Mouse (Mus musculus) frontal cortex, postnatal 10 days (tissue): Measurements from ENCODE around the gene Sult2b1.

Source experiments
- DNase-seq, 2 experiments: peaks; one replicate each; pipeline ENCODE4 v3.0.0; 2022; ENCODE audit warnings: low spot score in 2 of 2, mixed read lengths in 1 of 2

Gene Sult2b1

DNA sequence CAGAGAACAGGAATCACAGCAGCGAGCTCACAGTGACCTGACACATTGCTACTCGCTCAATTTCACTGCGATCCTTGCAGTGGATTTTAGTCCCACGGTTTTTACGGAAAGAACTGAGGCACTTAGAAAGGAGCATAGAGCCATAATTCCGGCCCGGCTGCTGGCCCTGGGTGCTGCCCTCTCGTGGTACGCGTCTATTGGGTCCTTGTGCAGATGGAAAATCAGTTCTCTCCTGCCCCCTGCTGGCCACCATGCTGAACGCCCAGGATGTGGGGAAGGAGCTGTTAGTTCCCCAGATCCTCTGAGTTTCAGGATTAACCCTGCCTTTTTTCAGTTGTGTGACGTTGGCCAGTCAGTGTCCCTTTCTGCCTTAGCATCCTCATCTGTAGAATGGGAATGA, 16.9 kb upstream of the Sult2b1 start:
- peak; percentile 77 to 91 for DNase-seq

DNA sequence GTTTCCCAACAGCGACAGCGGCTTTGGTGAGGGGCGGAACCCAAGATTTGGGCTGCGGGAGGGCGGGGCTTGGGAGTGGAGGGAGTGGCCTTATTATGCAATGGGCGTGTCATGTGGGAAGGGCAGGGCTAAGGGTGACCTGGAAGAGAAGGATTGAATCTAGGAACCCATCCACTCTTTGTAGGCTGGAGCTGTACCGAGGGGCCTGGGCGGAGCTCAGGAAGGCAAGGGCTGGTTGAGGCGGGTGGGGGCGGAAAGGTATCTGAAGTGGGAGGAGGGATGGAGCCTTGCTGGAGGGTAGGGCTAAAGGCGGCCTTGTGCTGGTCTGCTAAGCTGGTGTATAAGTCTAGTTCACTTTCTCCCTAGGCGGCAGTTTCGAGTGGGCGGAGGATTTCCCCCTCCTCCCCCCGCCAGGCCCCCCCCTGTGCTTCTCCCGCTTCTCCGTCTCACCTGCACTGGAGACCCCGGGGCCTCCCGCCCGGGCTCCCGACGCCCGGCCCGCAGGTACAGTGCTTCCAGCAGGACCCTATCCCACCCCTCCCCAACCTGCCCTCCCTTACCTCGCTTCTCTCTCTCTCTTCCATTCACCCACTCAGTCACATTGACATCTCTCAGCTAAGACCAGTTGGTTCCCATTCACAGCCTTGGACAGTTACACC, 16.2 kb upstream of the Sult2b1 start:
- DNase-seq, result peak in 1 of 2 experiments; percentile 22

- DNase-seq, result no peak
Measured at GRCm38 (mm10) chr7:45800001-45800400, 15.5 kb upstream of the Sult2b1 start.

DNA sequence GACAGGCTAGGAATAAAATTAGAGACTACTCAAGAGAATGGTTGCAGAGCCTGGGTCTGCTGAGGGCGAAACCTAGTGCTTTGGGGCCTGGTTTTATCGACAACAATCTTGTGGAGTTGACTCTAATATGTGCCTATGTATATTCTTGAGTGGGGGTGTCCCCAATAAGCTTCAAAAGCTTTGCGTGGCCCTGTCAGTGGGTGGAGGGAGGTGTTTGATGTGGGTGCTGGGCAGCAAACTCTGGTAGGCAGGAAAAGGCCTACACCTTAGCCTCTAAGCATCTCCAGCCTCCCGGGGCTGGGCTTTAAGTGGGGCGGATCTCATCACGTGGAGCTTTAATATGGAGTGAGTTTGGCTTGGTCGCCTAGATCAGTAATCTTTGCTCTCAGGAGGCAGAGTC, 14.5 kb upstream of the Sult2b1 start:
- DNase-seq, result no peak

- no peak for DNase-seq
Measured at GRCm38 (mm10) chr7:45798511-45798836, 14.0 kb upstream of the Sult2b1 start.

DNA sequence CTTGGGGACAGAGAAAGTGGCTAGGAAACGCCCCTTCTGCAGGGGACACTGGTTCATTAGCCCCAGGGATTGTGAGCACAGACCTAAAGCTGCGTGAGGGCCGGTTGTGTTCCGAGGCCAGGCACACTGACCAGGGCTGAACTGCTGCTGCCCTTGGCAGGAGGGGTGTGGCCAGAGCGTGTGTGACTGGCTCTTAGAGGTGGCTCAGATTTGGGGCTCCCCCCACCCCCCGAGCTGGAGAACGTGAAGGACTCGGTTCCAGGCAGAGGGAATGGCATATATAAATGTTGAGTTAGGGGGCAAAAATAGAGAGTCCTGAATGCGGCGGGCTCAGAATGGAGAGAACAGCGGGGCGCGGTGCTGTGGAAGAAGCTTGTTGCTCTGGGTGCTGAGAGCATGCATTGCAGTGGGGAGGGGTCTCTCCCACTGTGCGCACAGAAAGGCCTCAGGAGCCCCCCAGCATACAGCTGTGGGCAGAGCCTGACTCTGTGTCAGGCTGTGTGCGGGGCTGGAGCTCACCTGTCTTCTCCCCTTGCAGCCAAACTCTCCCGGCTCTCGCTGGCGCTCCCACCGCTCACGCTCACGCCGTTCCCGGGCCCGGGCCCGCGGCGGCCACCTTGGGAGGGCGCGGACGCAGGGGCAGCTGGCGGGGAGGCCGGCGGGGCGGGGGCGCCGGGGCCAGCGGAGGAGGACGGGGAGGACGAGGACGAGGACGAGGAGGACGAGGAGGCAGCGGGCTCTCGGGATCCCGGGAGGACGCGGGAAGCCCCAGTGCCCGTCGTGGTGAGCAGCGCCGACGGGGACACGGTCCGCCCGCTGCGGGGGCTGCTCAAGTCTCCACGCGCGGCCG, 13.4 kb upstream of the Sult2b1 start:
- peak in 1 of 2 experiments; percentile 26 for DNase-seq

DNA sequence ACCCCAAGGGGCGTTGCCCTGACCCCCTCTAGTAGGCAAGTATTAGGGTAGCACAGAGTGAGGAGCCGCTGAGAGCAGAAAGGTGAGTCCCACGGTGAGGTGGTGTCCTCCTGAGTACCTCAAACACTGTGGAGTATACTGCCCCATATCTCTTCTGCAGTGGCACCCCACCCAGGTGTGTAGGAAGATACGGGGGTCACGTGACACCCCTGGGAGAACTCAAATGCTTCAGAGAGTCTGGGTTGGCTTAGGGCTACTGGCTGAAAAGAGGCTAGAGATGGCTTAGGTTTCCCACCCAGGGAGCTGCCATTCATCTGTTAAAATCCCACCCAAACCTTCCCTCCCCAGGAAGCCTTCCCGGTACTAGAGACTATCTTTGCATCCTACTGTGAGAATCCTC, 12.5 kb upstream of the Sult2b1 start:
- no peak for DNase-seq

DNA sequence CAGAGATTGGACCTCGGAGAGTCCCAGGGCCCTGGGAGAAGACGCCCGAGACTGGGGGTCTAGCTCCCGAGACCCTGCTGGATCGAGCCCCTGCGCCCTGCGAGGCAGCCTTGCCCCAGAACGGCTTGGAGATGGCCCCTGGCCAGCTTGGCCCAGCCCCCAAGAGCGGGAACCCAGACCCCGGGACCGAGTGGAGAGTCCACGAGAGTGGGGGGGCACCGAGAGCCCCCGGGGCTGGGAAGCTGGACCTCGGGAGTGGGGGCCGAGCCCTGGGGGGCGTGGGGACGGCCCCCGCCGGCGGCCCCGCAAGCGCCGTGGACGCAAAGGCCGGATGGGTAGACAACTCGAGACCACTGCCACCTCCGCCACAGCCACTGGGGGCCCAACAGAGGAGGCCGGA, 10.5 kb upstream of the Sult2b1 start:
- no peak for DNase-seq

DNA sequence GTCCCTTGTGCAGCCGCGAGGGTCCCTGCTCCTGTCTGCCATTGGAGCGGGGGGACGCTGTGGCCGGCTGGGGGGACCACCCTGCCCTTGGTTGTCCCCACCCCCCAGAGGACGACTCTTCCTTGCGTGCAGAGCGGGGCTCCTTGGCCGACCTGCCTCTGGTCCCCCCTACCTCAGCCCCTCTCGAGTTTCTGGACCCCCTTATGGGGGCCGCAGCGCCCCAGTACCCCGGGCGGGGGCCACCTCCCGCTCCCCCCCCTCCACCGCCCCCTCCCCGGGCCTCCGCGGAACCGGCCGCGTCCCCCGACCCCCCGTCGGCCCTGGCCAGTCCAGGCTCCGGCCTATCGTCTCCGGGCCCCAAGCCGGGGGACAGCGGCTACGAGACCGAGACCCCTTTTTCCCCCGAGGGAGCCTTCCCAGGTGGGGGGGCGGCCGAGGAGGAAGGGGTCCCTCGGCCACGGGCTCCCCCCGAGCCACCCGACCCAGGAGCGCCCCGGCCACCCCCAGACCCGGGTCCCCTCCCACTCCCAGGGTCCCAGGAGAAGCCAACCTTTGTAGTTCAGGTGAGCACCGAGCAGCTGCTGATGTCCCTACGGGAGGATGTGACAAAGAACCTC, 9.6 kb upstream of the Sult2b1 start:
- no peak for DNase-seq

GRCm38 (mm10) chr7:45793240-45793639, 8.8 kb upstream of the Sult2b1 start:
- no peak for DNase-seq

DNA sequence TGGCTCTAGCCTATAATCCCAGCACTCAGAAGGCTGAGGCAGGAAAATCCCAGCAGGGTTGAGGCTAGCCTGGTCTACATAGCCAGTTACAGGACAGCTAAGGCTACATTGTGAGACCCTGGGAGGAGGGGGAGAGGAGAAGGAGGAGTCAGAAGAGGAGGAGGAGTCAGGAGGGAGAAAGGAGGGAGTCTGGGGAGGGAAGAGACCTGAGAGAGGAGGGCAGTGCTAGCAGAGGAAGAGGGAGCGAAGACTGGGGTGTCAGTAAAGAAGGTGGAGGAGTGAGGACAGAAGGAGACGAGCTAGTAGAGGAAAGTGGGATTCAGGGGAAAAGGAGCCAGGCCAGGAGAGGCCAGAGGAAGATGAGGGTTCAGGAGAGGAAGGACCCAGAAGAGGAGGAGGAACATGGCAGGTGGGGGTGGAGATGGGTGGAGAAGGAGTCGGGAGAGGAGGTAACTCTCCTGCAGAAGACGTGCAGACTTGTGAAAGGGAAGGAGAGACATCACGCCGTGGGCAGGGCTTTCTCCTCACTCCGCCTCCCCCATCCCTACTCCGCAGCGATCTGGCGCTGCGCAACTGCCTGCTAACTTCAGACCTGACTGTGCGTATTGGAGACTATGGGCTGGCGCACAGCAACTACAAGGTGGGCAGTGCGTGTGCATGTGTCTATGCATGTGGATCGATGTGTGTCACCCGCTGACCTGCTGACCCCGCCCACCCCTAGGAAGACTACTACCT, 7.5 kb upstream of the Sult2b1 start:
- DNase-seq, result peak in 1 of 2 experiments; percentile 13

GRCm38 (mm10) chr7:45790721-45791120, 6.3 kb upstream of the Sult2b1 start:
- DNase-seq, result no peak

GRCm38 (mm10) chr7:45787642-45788041, 3.2 kb upstream of the Sult2b1 start:
- DNase-seq, result peak in 1 of 2 experiments; percentile 14

DNA sequence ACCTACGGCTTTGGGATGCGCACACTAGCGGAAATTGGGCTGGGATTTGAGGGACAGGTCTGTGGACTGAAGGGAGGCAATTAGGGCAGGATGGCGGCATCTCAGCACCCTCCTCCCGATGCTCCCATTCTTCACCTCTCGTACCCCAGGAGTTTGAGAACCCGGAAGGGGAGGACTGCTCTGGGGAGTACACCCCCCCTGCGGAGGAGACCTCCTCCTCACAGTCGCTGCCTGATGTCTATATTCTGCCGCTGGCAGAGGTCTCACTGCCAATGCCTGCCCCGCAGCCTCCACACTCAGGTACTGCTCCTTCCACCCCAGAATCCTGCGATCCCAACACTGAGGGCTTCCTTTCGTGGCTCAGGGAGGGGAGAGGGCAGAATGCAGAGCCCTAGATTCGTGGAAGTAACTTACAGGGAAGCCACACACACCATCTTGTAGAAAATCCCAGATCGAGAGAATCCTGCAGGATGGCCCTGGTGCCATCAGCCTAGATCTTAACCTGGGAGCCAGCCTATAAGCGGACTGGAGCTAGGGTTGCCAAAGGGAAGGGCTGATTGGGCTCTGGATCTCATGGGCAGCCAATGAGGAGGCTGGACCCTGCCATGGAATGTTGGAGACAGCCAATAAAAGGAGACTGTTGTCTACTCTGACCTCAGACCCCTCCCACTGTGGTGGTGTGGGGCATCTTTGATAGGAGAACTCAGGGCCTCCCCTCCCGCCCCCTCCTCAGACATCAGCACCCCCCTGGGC, 2.4 kb upstream of the Sult2b1 start:
- peak; percentile 56 to 70 for DNase-seq

GRCm38 (mm10) chr7:45786136-45786578, 1.7 kb upstream of the Sult2b1 start:
- peak; percentile 40 to 67 for DNase-seq

DNA sequence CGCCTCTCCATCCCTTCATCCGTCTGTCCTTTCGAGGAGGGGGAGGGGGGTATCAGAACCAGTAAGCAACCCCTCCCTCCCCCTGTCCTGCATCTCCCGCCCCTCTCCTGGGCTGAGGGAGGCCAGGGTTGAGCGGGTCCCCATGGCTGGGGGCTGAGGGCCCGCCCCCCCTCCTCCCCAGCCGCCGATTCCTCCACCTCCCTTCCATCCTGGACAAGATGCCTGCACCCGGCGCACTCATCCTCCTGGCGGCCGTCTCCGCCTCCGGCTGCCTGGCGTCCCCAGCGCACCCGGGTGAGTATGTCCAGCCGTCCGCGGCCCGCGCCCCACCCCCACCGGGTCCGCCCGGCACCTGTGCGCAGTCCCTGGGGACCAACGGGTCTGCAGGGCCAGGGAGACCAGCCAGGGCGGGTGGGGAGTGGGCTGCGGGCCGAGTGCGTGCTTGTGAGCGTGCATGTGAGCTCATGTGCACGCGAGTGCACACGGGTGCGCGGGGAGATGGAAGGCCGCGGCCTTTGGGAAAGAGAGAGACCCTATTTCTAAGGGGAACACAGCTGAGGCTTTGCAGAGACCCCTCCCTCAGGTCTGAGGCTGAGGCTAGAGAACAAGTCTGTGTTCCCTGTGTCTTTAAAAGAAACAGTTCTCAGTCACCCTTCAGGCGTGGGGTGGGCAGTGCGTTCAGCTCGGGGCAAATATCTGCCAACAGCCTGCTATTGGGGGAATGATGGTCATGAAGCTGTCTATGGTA, 1.1 kb upstream of the Sult2b1 start:
- peak; percentile 67 to 72 for DNase-seq

- peak; percentile 72 to 81 for DNase-seq
Measured at GRCm38 (mm10) chr7:45783511-45784091, 868 bp downstream of the Sult2b1 start, which contains the start of gene Lmtk3. Gene Lmtk3 (plus strand): TSS chr7:45783738.

- DNase-seq, result no peak
Measured at GRCm38 (mm10) chr7:45782271-45782670, 2.2 kb downstream of the Sult2b1 start.

DNA sequence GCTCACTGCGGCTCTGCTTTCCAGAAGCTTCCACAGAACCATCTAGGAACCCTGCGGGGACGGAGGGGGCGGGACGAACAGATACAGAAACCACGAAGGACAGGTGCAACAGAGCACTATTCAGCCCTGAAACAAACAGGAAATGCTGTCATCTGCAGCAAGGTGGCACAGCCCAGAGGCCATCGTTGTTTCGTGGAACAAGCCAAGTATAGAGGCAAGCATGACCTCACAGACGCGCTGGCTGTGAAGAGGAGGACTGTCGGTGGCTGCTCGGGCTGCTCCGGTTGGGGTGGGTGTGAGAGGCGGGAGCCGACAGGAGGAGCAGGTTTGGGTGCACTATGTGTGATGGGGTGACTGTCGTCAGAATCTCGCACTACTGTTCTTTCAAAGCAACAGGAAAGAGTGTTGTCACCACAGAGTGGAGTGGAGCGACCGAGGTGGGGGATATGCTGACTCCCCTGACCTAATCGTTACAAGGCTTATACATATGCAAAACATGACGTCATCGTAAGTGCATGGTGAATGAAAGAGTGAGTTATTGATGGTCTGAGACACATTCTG, 5.3 kb downstream of the Sult2b1 start:
- no peak for DNase-seq

DNA sequence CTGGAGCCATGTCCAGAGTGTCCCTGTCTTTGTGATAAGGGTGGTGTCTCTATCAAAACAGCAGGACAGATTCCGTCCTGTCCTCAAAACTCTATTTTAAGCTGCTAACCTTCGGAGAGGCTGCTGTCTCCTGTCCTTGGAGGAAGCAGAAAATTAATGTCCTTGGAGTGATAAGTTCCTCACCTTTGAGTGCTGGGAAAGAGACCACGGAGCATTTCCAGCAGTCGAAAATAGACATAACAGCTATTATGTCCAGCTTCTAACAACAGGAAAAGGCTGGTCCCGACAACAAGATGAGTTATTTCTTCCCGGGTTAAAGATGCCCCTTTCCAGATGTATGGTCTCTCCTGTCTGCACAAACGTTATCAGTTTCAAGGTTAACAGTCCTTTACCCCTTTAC, 9.2 kb downstream of the Sult2b1 start:
- DNase-seq, result no peak
